Mouse (Mus musculus) liver, adult 2 months (tissue): ENCODE measurements around the gene Wscd1. TPM values are rescaled to one million over a fixed set of nuclear protein-coding genes. Genes with fewer than 3 reads are reported as not detected.
A peak's percentile ranks its signal among the peaks of the same experiment; 100 is the strongest.

Experiments
- DNase-seq: peaks from one replicate; pipeline ENCODE4 v3.0.0-alpha.2; 2011; ENCODE audit warnings: low read depth, low spot score; ENCODE audit errors: extremely low read depth
- H3K27ac ChIP-seq: fragments of 200-500 bp; replicated peaks from 2 replicates; pipeline ENCODE4 v1.5.1; 2012; ENCODE audit warnings: low read depth, mild to moderate bottlenecking, control low read depth, inconsistent platforms, low read length; ENCODE audit not compliant: insufficient read depth
- H3K27me3 ChIP-seq: fragments of 200-500 bp; 2 replicates; pipeline ENCODE4 v1.6.1; 2012; ENCODE audit warnings: mild to moderate bottlenecking, moderate library complexity, low read length, inconsistent platforms; ENCODE audit not compliant: control insufficient read depth, insufficient read depth
- H3K36me3 ChIP-seq: fragments of 200-500 bp; 2 replicates; pipeline ENCODE4 v1.6.1; 2012; ENCODE audit warnings: low read length, inconsistent platforms; ENCODE audit not compliant: control insufficient read depth, insufficient read depth
- H3K4me1 ChIP-seq: fragments of 200-500 bp; 2 replicates; pipeline ENCODE4 v1.6.1; 2011; ENCODE audit warnings: low read length; ENCODE audit not compliant: control insufficient read depth, insufficient read depth
- H3K4me3 ChIP-seq: fragments of 200-500 bp; 2 replicates; pipeline ENCODE4 v1.5.1; 2011; ENCODE audit warnings: low read depth, mild to moderate bottlenecking, control low read depth, low read length, moderate library complexity; ENCODE audit not compliant: insufficient read depth
- H3K79me2 ChIP-seq: fragments of 200-500 bp; 2 replicates; pipeline ENCODE4 v1.6.1; 2012; ENCODE audit warnings: inconsistent platforms, mild to moderate bottlenecking, low read length, moderate library complexity; ENCODE audit not compliant: control insufficient read depth, insufficient read depth
- H3K9ac ChIP-seq: fragments of 200-500 bp; 2 replicates; pipeline ENCODE4 v1.6.1; 2012; ENCODE audit warnings: low read depth, mild to moderate bottlenecking, control low read depth, inconsistent platforms, low read length
- CTCF ChIP-seq: fragments of 200-500 bp; IDR thresholded peaks from 2 replicates; pipeline ENCODE4 v1.5.1; 2011; ENCODE audit warnings: low read depth, low read length, control low read depth
- POLR2A ChIP-seq: fragments of 200-500 bp; IDR thresholded peaks from 2 replicates; pipeline ENCODE4 v1.6.1; 2011; ENCODE audit warnings: low read length, control low read depth; ENCODE audit not compliant: insufficient read depth; ENCODE audit errors: extremely low read depth
- WGBS: fragments of 180-500 bp; shearing (Covaris S2); methylation state at CpG from one replicate; pipeline ENCODE4 v1.1.7; 2018; 5-methylcytosine and 5-hydroxymethylcytosine counted together
- polyA plus RNA-seq: library from polyadenylated mRNA; depleted of rRNA; stranded (reverse); fragments of >200 nt; gene quantifications from 2 replicates; pipeline ENCODE4 v1.2.3, GENCODE M21; 2012; rRNA removed
- total RNA-seq: library from RNA; depleted of rRNA; stranded (reverse); fragments of >200 nt; gene quantifications from 2 replicates; pipeline ENCODE4 v1.2.3, GENCODE M21; 2014; rRNA removed

Wscd1 gene
- total RNA-seq (0.46 and 0.54 TPM in 2 replicates), polyA plus RNA-seq (0.24 and 0.37 TPM in 2 replicates)

DNA sequence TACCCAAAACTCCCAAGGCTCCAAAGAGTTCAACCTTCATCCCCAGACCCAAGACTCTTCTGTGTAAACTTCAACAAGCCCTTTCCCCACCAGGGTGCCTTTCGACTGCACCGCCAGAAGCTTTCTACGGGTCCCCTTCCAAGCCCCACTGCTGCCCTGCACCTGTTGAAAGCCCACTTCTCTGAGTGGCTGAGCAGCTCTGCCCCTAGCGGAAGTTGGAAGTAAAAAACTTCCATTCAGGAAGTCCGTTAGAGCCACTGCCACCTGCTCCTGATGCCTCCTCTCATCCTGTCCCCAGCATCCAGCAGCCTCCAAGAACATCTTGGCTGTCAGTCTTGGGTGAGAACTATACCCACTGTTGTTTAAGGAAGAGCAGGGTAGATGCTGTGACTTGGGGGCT is at the start of gene Wscd1:
Gene Wscd1 (plus strand): TSS at position 250 of the 400 bp plus-strand sequence.
- H3K4me3 ChIP-seq, result peak within 1 kb of the TSS; percentile 47
- H3K4me1 ChIP-seq, result no peaks in the 10 kb centered on the region
- whole genome bisulfite sequencing, result 25% methylated on average over 5 of the region's 5 CpGs
- TF ChIP-seq POLR2A (no peak), CTCF (peak; percentile 28; the same call in 1 of the 2 replicates)
- H3K79me2 ChIP-seq, result no peaks in the 10 kb centered on the region
- no peak within 1 kb of the TSS for H3K9ac ChIP-seq
- DNase-seq, result no peak
- H3K27ac ChIP-seq, result no peak within 1 kb of the TSS
- H3K27me3 ChIP-seq, result peaks cover 4% of the 10 kb centered on the region; the same call in 1 of the 2 replicates
- H3K36me3 ChIP-seq, result no peaks in the 10 kb centered on the region

DNA sequence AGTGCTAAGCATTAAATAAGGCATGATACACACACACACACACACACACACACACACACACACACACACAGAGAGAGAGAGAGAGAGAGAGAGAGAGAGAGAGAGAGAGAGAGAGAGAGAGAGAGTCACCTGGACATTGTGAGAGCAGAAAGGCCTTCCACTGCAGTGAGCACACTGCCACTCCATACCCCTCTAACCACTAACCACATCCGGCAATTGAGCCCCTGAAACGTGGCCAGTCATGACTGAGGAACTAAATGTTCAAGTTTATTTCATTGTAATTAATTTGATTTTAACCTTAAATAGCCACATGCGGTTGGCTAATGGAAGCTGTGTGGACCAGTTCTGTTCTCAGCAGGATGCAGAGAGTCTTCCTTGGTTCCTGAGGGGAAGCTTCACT is 21.7 kb upstream of the Wscd1 start:
- Histone ChIP-seq H3K9ac (no peak overlapping the region), H3K27me3 (no peaks in the 10 kb centered on the region), H3K4me3 (no peak overlapping the region), H3K4me1 (no peaks in the 10 kb centered on the region), H3K79me2 (no peaks in the 10 kb centered on the region), H3K27ac (no peak overlapping the region), H3K36me3 (no peaks in the 10 kb centered on the region)
- TF ChIP-seq CTCF (no peak), POLR2A (no peak)
- DNase-seq, result no peak
- WGBS, result 75% methylated on average over 3 of the region's 3 CpGs

DNA sequence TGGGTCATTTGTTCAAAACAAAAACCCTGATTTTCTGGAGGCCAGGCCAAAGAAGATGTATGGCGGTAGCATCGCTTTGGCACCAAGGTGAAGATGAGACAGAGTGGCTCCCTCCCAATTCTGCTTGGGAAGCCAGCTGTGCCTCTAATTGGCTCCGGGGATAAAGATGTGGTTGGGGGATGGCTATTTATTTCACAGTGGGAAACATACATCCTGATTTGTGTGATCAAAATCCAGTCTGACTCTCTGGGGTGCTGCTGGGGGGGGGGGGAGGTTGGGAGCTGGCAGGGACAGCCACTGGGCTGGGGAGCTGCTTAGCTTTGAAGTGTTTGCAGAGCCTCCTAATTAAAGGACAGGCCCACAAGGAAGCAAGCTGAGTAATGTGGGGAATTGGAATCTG is 20.4 kb upstream of the Wscd1 start:
- Histone ChIP-seq H3K27ac (no peak overlapping the region), H3K4me3 (no peak overlapping the region), H3K79me2 (no peaks in the 10 kb centered on the region), H3K9ac (no peak overlapping the region), H3K4me1 (no peaks in the 10 kb centered on the region), H3K27me3 (no peaks in the 10 kb centered on the region), H3K36me3 (no peaks in the 10 kb centered on the region)
- 73% methylated on average over 3 of the region's 3 CpGs for WGBS
- no peak for DNase-seq
- no peak for TF ChIP-seq CTCF
- no peak for TF ChIP-seq POLR2A

DNA sequence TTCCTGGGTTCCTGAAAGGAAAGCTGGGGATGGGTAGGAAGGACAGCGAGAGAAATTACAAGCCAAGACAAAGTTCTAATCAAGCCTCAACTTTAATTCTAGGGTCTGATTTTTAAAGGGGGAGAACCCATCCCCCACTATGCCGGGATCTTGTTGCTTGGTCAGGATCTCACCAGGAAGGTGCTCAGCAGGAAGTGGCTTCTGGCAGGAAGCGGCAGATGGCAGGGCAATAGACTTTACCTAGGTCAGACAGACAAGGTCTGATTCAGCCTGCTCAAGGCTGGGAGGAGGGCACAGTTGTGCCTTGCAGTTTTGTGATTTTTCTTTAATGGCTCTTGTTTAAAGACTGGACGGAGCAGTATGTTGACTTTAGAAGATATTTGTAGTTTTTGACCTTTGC is 15.9 kb upstream of the Wscd1 start:
- Histone ChIP-seq H3K27me3 (no peaks in the 10 kb centered on the region), H3K4me1 (no peaks in the 10 kb centered on the region), H3K79me2 (no peaks in the 10 kb centered on the region), H3K36me3 (no peaks in the 10 kb centered on the region), H3K9ac (no peak overlapping the region), H3K27ac (no peak overlapping the region), H3K4me3 (no peak overlapping the region)
- TF ChIP-seq CTCF (no peak), POLR2A (no peak)
- 49% methylated on average over 4 of the region's 4 CpGs for WGBS
- DNase-seq, result no peak

DNA sequence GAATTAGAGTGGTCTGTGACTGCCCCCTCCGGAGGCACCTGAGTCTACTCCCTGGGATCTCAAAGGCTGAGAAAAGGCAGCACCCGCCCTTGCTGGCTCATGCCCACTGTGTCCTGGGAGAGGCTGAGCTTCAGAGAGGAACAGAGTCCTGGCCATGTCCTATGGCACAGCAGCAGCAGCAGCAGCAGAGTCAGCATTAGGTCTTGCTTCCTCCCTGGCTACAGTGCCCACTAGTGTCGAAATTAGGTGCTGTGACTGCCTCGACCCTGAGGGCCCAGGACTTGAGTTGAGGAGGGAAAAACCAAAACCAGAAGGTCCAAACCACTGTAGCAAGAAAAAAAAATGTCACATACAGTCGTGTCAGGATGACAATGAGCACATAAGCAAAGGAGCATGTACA is 12.6 kb upstream of the Wscd1 start:
- no peak for TF ChIP-seq POLR2A
- peak; percentile 32; the same call in 1 of the 2 replicates for TF ChIP-seq CTCF
- Histone ChIP-seq H3K4me1 (no peaks in the 10 kb centered on the region), H3K27ac (no peak overlapping the region), H3K36me3 (no peaks in the 10 kb centered on the region), H3K4me3 (no peak overlapping the region), H3K9ac (no peak overlapping the region), H3K79me2 (no peaks in the 10 kb centered on the region), H3K27me3 (no peaks in the 10 kb centered on the region)
- no peak for DNase-seq
- WGBS, result 33% methylated on average over 5 of the region's 5 CpGs

DNA sequence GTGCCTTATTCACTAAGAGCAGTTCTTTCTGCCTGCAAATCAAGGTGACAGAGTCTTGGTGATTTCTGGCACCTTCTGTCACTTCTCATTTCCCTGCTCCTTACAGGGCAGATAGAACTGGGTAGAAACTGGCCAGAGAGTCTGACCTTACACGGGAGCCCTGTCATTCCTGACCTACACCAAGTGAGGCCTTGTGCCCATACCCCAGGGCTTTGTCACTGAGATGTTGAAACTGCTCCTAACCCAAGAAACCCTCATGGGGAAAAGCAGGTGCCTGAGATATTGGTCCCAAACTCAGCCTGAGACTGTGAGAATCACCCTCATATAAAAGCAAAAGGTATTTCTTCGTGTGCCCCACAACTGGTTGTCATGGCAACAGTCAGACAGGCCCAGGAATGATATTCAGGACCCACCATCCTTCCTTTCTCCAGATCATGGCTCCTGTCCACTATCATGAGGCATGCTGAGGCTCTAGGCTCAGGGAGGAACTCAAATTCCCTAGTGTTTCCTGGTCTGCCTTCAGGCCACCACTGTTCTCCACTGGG is 11.1 kb upstream of the Wscd1 start:
- Histone ChIP-seq H3K4me1 (no peaks in the 10 kb centered on the region), H3K36me3 (no peaks in the 10 kb centered on the region), H3K27me3 (no peaks in the 10 kb centered on the region), H3K4me3 (no peak overlapping the region), H3K79me2 (no peaks in the 10 kb centered on the region), H3K27ac (no peak overlapping the region), H3K9ac (no peak overlapping the region)
- TF ChIP-seq POLR2A (no peak), CTCF (no peak)
- DNase-seq, result no peak
- 66% methylated on average over 2 of the region's 2 CpGs for WGBS
